Mouse (Mus musculus) liver, embryonic 13.5 days (tissue): Measurements from ENCODE around the gene Tex2. TPM values are rescaled to one million over a fixed set of nuclear protein-coding genes. Genes with fewer than 3 reads are reported as not detected.

Experiments used
- ATAC-seq: fragments of 200-750 bp; cut with Nextera tagmentation; 2 replicates; pipeline ENCODE4 v1.8.0; 2017; ENCODE audit warnings: low read depth, mild to moderate bottlenecking, moderate number of reproducible peaks, moderate library complexity
- DNase-seq: peaks from one replicate; pipeline ENCODE4 v3.0.0; 2022
- H3K27ac ChIP-seq: fragments of 300-500 bp; sonication (generic); 2 replicates; pipeline ENCODE4 v1.5.1; 2015; ENCODE audit warnings: moderate library complexity, mild to moderate bottlenecking, inconsistent platforms
- H3K27me3 ChIP-seq: fragments of 300-500 bp; sonication (generic); 2 replicates; pipeline ENCODE4 v1.6.1; 2015; ENCODE audit warnings: mild to moderate bottlenecking, inconsistent platforms
- H3K36me3 ChIP-seq: fragments of 300-500 bp; sonication (generic); 2 replicates; pipeline ENCODE4 v1.6.1; 2015; ENCODE audit warnings: mild to moderate bottlenecking, inconsistent platforms
- H3K4me1 ChIP-seq: fragments of 300-500 bp; sonication (generic); replicated peaks from 2 replicates; pipeline ENCODE4 v1.6.1; 2015; ENCODE audit warnings: inconsistent platforms
- H3K4me2 ChIP-seq: fragments of 300-500 bp; sonication (generic); 2 replicates; pipeline ENCODE4 v1.6.1; 2015; ENCODE audit warnings: inconsistent platforms, mild to moderate bottlenecking, moderate library complexity
- H3K4me3 ChIP-seq: fragments of 300-500 bp; sonication (generic); replicated peaks from 2 replicates; pipeline ENCODE4 v1.5.1; 2015; ENCODE audit warnings: mild to moderate bottlenecking, inconsistent platforms
- H3K9ac ChIP-seq: fragments of 300-500 bp; sonication (generic); 2 replicates; pipeline ENCODE4 v1.6.1; 2015; ENCODE audit warnings: mild to moderate bottlenecking, inconsistent platforms
- H3K9me3 ChIP-seq: fragments of 300-500 bp; sonication (generic); replicated peaks from 2 replicates; pipeline ENCODE4 v1.6.1; 2016; ENCODE audit warnings: inconsistent platforms
- WGBS: fragments of 180-500 bp; shearing (Covaris S2); methylation state at CpG from one replicate; pipeline ENCODE4 v1.1.7; 2015; ENCODE audit not compliant: insufficient replicate concordance; 5-methylcytosine and 5-hydroxymethylcytosine counted together
- polyA plus RNA-seq: library from polyadenylated mRNA; unstranded; fragments of >200 nt; fragmentation: Nextera tagmentation; extraction: Ambion mirVana; gene quantifications from 2 replicates; pipeline ENCODE4 v1.2.1, GENCODE M21; 2015

Tex2 gene
- polyA plus RNA-seq, 1 experiment from 2014 or later, result 7.5 TPM

DNA sequence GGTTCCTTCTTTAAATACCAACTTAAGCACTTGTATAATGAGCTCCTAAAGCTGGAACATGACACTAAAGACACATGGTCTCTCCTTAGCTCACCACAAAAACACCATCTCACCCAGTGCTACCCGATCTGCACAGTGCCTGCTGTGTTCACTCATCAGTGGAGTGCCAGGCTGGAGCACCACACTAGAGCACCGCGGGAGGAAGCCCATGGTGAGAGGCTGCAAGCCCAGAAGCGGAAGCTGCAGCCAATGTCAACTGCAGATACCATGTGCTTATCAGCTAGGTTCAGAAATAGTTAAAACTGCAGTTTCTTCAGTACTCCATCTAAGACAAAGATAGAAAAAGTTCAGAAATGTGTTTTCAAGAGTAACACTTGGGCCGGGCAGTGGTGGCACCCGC lies 14.9 kb downstream of the Tex2 start:
- Histone ChIP-seq H3K4me3 (no peak overlapping the region), H3K27ac (peak overlapping the region; percentile 73), H3K27me3 (no peaks in the 10 kb centered on the region), H3K9me3 (no peaks in the 10 kb centered on the region), H3K36me3 (no peaks in the 10 kb centered on the region), H3K9ac (no peak overlapping the region), H3K4me1 (peaks cover 50% of the 10 kb centered on the region), H3K4me2 (peak overlapping the region; percentile 1; the same call in 1 of the 2 replicates)
- ATAC-seq (peak; percentile 89), DNase-seq (peak; percentile 52)
- WGBS, result 14% methylated on average over 6 of the region's 6 CpGs

DNA sequence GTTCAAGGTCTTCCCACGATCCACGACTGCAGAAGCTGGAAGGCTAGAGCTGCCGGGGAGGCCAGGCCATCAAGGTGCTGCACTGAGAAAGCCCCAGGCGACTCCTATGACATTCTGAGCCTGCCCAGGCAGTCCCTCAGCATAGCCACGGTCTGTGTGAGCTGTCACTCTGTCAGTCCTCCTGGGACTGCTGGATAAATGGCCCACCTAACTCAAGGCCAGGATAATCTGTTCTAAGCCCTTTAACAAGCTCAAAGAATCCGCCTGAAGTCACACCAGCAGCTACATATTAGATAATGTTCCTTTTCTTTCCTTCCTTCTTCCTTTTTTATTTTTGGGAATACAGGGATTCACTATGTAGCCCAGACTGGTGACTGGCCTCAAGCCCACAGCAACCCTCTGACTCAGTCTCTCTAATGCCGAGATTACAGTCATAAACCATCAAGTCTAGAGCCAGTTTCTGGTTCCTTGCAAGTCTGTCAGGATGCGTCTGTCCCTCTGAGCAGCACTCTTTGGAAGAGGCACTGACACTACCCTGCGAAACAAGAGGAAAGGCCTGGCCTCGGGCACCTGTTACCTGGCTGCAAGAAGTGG lies 15.4 kb downstream of the Tex2 start:
- Histone ChIP-seq H3K9me3 (no peaks in the 10 kb centered on the region), H3K4me3 (no peak overlapping the region), H3K27ac (peak overlapping the region; percentile 73), H3K4me2 (peak overlapping the region; percentile 1; the same call in 1 of the 2 replicates), H3K36me3 (peaks cover 3% of the 10 kb centered on the region; the same call in 1 of the 2 replicates), H3K9ac (no peak overlapping the region; the same call in 1 of the 2 replicates), H3K27me3 (no peaks in the 10 kb centered on the region), H3K4me1 (peaks cover 45% of the 10 kb centered on the region)
- DNase-seq (no peak), ATAC-seq (no peak; the same call in 1 of the 2 replicates)
- 51% methylated on average over 10 of the region's 10 CpGs for WGBS

DNA sequence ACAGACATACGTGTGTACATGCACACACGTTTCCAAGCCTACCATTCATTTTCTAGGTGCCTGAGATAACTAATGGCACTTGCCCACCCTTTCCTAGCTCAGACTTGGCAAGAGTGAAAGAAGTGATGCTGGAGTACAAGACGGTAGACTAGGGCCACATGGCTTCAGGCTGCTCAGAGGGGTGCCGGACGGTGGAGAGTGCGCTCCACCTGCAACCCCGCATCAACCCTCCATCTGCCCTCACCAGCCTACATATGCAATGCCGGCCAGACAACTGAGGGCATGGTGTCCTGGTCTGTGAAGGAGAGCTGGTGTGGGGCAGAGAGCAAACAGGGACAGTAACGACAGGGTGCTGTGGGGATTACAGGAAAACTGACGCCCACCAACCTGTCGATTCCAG lies 22.0 kb downstream of the Tex2 start:
- H3K27me3 ChIP-seq, result no peaks in the 10 kb centered on the region
- peaks cover 9% of the 10 kb centered on the region; the same call in 1 of the 2 replicates for H3K36me3 ChIP-seq
- H3K4me3 ChIP-seq, result no peak overlapping the region
- DNase-seq, result no peak
- peaks cover 31% of the 10 kb centered on the region for H3K4me1 ChIP-seq
- no peak for ATAC-seq
- 82% methylated on average over 11 of the region's 11 CpGs for WGBS
- H3K9me3 ChIP-seq, result no peaks in the 10 kb centered on the region
- H3K27ac ChIP-seq, result no peak overlapping the region
- no peak overlapping the region for H3K9ac ChIP-seq
- H3K4me2 ChIP-seq, result no peak overlapping the region

DNA sequence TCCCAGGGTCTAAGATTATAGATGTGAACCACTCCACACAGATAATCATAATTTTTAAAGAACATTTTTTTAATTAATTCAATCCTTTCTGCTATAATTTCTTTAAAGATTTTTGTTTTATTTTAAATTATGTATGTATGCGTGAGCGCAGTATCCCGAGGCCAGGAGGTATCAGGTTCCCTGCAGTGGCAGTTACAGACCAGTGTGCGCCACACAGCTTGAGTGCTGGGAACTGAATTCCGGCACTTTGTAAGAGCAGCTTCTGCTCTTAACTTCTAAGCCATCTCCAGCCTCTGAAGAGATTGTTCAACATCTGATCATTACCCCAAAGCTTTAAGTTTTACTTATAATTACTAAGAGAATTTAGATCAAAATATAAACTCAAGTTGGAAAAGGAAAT lies 23.1 kb downstream of the Tex2 start:
- Histone ChIP-seq H3K4me2 (no peak overlapping the region), H3K9ac (no peak overlapping the region), H3K36me3 (peaks cover 9% of the 10 kb centered on the region; the same call in 1 of the 2 replicates), H3K9me3 (no peaks in the 10 kb centered on the region), H3K4me1 (peaks cover 31% of the 10 kb centered on the region), H3K27me3 (no peaks in the 10 kb centered on the region), H3K27ac (no peak overlapping the region), H3K4me3 (no peak overlapping the region)
- ATAC-seq (no peak), DNase-seq (no peak)
- 74% methylated on average over 5 of the region's 5 CpGs for WGBS

DNA sequence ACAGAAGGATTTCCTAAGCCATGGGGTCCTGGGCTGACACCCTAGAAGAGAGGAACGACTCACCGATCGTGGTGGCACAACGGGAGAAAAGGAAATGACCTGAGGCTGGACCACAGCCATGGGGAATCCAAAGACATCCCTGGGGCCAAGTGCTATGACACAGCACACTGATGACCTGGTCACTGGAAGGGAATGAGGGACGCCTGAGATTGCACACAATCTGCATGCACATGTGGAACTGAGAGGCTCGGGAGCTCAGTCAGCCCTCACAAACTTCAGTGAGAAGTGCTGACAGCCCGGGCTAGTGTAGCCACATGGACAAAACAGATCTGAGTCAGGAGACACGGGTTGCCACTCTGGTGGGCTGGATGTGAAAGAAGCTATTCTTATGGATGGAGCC lies 24.4 kb downstream of the Tex2 start:
- no peak overlapping the region for H3K4me3 ChIP-seq
- H3K27ac ChIP-seq, result no peak overlapping the region
- no peaks in the 10 kb centered on the region for H3K9me3 ChIP-seq
- peaks cover 9% of the 10 kb centered on the region; the same call in 1 of the 2 replicates for H3K36me3 ChIP-seq
- H3K9ac ChIP-seq, result no peak overlapping the region
- no peak overlapping the region for H3K4me2 ChIP-seq
- H3K27me3 ChIP-seq, result no peaks in the 10 kb centered on the region
- peaks cover 31% of the 10 kb centered on the region for H3K4me1 ChIP-seq
- no peak for DNase-seq
- WGBS, result 38% methylated on average over 8 of the region's 8 CpGs
- no peak for ATAC-seq

DNA sequence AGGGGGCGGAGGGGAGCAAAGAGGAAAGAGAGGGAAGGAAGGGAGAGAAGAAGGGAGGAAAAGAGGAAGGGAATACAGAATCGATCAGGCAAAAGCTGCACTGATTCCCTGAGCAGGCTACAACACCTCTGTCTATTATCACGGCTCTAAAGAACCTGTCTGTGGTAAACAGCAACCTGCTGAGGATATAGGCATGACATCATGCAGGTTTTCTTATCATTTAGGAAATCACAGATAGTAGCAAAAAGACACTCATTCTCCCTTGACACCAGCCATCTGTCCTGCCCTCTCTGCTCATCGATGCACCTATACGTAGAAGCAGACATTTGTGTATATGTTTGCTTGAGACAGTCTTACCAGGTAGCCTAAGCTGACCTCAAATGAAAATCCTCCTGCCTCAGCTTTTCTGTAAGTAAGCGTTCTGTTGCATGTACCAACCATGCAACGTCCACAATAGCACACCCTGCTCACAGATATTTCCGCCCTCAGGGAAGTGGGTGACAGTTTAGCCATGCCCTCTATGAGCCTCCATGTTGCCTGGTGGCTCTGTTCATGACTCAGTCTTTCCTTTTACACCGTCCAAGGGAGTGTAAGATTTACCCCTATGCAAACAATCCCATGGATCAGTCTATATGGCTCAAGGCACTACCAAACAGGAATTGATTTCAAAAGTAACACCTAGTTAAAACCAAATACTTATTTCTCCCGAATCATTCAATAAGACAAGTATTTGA lies 25.3 kb downstream of the Tex2 start:
- no peak for ATAC-seq
- no peaks in the 10 kb centered on the region for H3K9me3 ChIP-seq
- H3K4me2 ChIP-seq, result no peak overlapping the region
- DNase-seq, result no peak
- WGBS, result 72% methylated on average over 10 of the region's 10 CpGs
- H3K4me1 ChIP-seq, result peaks cover 31% of the 10 kb centered on the region
- no peak overlapping the region for H3K9ac ChIP-seq
- peaks cover 7% of the 10 kb centered on the region; the same call in 1 of the 2 replicates for H3K36me3 ChIP-seq
- no peak overlapping the region for H3K27ac ChIP-seq
- no peak overlapping the region for H3K4me3 ChIP-seq
- H3K27me3 ChIP-seq, result no peaks in the 10 kb centered on the region

DNA sequence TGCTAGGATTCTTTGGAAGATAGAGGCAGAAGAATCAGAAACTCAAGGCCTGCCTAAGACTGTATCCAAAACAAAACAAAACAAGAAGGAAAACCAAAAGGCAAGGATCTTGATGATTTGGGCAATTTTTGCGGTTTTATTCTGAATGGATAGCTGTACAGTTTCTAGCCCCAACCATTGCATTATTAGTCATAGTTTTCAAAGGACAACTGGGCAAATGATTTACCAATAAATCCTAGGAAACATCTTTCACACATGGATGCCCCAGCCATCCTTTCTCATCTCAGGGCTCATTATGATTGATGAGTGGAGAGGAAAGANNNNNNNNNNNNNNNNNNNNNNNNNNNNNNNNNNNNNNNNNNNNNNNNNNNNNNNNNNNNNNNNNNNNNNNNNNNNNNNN lies 29.4 kb downstream of the Tex2 start:
- Histone ChIP-seq H3K27me3 (no peaks in the 10 kb centered on the region), H3K4me3 (no peak overlapping the region), H3K4me1 (peaks cover 32% of the 10 kb centered on the region), H3K36me3 (no peaks in the 10 kb centered on the region), H3K9ac (no peak overlapping the region), H3K27ac (no peak overlapping the region), H3K4me2 (no peak overlapping the region), H3K9me3 (no peaks in the 10 kb centered on the region)
- 95% methylated on average over 1 of the region's 1 CpGs for WGBS
- ATAC-seq (no peak), DNase-seq (no peak)

DNA sequence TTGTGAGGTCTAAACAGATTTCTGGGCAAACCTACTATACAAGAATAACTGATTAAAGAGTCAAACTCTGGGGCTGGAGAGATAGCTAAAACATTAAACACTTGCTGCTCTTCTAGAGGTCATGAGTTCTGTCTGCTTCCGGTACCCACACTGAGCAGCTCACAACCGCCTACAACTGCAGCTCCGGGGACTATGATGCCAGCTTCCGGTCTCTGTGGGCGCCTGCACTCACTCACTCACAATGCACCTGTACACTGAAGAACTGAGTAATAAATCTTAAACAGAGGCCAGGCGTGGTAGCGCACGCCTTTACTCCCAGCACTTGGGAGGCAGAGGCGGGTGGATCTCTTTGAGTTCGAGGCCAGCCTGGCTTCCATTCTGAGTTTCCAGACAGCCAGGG lies 31.9 kb downstream of the Tex2 start:
- Histone ChIP-seq H3K27ac (no peak overlapping the region), H3K4me1 (peaks cover 28% of the 10 kb centered on the region), H3K27me3 (no peaks in the 10 kb centered on the region), H3K4me3 (no peak overlapping the region), H3K36me3 (no peaks in the 10 kb centered on the region), H3K9ac (no peak overlapping the region), H3K4me2 (no peak overlapping the region), H3K9me3 (no peaks in the 10 kb centered on the region)
- WGBS, result 84% methylated on average over 10 of the region's 10 CpGs
- DNase-seq (no peak), ATAC-seq (no peak)

DNA sequence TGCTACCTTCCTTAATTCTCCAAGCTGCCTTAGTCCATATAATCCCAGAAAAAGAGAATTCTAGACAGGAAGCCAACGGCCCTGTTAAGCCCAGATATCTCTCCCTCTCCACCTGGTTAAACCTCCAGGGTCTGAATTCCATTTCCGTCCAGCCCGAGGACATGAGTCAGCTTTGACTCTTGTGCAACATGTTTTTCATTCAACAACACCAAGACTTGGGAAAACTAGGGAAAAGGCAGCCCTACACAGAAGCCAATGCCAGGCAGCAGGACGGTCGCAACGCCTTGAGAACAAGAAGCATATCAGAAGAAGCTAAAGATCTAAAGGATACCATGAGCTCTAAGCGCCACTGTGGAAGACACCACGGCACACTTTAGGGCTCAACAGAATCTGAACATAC lies 32.8 kb downstream of the Tex2 start:
- H3K4me3 ChIP-seq, result no peak overlapping the region
- no peak for ATAC-seq
- no peak overlapping the region for H3K4me2 ChIP-seq
- peaks cover 31% of the 10 kb centered on the region for H3K4me1 ChIP-seq
- H3K36me3 ChIP-seq, result no peaks in the 10 kb centered on the region
- 67% methylated on average over 8 of the region's 8 CpGs for WGBS
- no peaks in the 10 kb centered on the region for H3K9me3 ChIP-seq
- H3K27me3 ChIP-seq, result no peaks in the 10 kb centered on the region
- H3K9ac ChIP-seq, result no peak overlapping the region
- no peak for DNase-seq
- H3K27ac ChIP-seq, result peak overlapping the region; percentile 36

DNA sequence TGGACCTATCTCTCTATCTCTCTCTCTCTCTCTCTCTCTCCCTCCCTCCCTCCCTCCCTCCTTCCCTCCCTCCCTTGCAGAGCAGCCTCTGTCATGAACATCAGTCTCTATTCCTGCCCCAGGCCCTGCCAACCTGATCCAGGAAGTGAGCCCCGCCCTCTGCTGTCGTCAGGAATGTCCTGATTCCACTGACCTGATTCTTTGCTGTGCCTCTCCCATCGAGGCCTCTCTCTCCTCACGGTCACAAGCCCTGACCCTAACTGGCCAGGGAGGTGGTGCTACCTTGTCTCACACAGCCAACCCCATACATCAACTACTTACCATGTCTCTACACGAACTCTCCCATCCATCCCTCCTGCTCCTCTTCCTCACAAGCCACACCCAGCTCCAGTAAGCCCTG lies 33.3 kb downstream of the Tex2 start:
- no peaks in the 10 kb centered on the region for H3K9me3 ChIP-seq
- H3K4me1 ChIP-seq, result peaks cover 35% of the 10 kb centered on the region
- H3K4me2 ChIP-seq, result no peak overlapping the region
- H3K9ac ChIP-seq, result no peak overlapping the region
- H3K36me3 ChIP-seq, result no peaks in the 10 kb centered on the region
- no peak overlapping the region for H3K27ac ChIP-seq
- no peak overlapping the region for H3K4me3 ChIP-seq
- peak; percentile 40; the same call in 1 of the 2 replicates for ATAC-seq
- no peaks in the 10 kb centered on the region for H3K27me3 ChIP-seq
- no peak for DNase-seq
- 56% methylated on average over 5 of the region's 5 CpGs for WGBS

DNA sequence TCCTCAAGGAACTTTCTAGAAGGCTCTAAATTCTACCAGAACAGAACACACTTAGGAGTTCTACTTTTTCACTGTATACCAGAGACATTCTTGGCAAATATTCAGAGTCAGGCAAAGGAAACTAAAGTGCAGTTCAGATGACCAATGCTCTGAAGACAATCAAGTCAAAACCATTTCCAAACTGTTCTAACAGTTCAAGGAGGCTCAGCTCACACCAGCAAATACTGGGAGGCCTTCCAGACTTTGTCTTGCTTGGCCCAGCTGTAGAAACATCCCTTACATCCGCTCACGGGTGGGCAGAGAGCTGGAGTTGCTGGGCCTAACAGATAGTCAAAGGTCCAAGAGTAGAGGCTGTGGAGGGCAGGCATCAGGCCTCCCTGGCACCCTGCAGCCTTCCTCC lies 34.1 kb downstream of the Tex2 start:
- Histone ChIP-seq H3K9me3 (no peaks in the 10 kb centered on the region), H3K4me1 (peaks cover 43% of the 10 kb centered on the region), H3K36me3 (no peaks in the 10 kb centered on the region), H3K27ac (no peak overlapping the region), H3K4me3 (no peak overlapping the region), H3K27me3 (no peaks in the 10 kb centered on the region), H3K9ac (no peak overlapping the region), H3K4me2 (no peak overlapping the region)
- no peak for ATAC-seq
- no peak for DNase-seq
- WGBS, result 76% methylated on average over 2 of the region's 2 CpGs
